Mouse (Mus musculus) intestine, postnatal 0 days (tissue): Measurements from ENCODE around the gene Col8a2. TPM values are rescaled to one million over a fixed set of nuclear protein-coding genes. Genes with fewer than 3 reads are reported as not detected.

ENCODE experiments used
- ATAC-seq: fragments of 200-750 bp; cut with Nextera tagmentation; 2 replicates; pipeline ENCODE4 v1.8.0; 2017; ENCODE audit warnings: mild to moderate bottlenecking, moderate TSS enrichment, moderate library complexity
- H3K27ac ChIP-seq: fragments of 300-500 bp; sonication (generic); 2 replicates; pipeline ENCODE4 v1.5.1; 2014; ENCODE audit warnings: mild to moderate bottlenecking, low read depth, low read length, moderate library complexity
- H3K27me3 ChIP-seq: fragments of 300-500 bp; sonication (generic); replicated peaks from 2 replicates; pipeline ENCODE4 v1.6.1; 2014; ENCODE audit warnings: low read length, mixed read lengths; ENCODE audit not compliant: control insufficient read depth, insufficient read depth
- H3K36me3 ChIP-seq: fragments of 300-500 bp; sonication (generic); 2 replicates; pipeline ENCODE4 v1.6.1; 2014; ENCODE audit warnings: mild to moderate bottlenecking, moderate library complexity; ENCODE audit not compliant: control insufficient read depth, insufficient read depth
- H3K4me1 ChIP-seq: fragments of 300-500 bp; sonication (generic); replicated peaks from 2 replicates; pipeline ENCODE4 v1.6.1; 2014; ENCODE audit warnings: antibody characterized with exemption, low read length, mixed read lengths; ENCODE audit not compliant: control insufficient read depth, insufficient read depth
- H3K4me2 ChIP-seq: fragments of 300-500 bp; sonication (generic); replicated peaks from 2 replicates; pipeline ENCODE4 v1.6.1; 2014; ENCODE audit warnings: low read depth, mild to moderate bottlenecking, moderate library complexity
- H3K4me3 ChIP-seq: fragments of 300-500 bp; sonication (generic); 2 replicates; pipeline ENCODE4 v1.5.1; 2014; ENCODE audit warnings: low read depth, low read length
- H3K9ac ChIP-seq: fragments of 300-500 bp; sonication (generic); 2 replicates; pipeline ENCODE4 v1.6.1; 2014; ENCODE audit warnings: mild to moderate bottlenecking, low read depth, low read length
- H3K9me3 ChIP-seq: fragments of 300-500 bp; sonication (generic); 2 replicates; pipeline ENCODE4 v1.6.1; 2016; ENCODE audit warnings: mixed run types; ENCODE audit not compliant: control insufficient read depth
- CTCF ChIP-seq: sonication (generic); IDR thresholded peaks from 2 replicates; pipeline ENCODE4 v1.5.1; 2016; ENCODE audit warnings: low read depth, mild to moderate bottlenecking, control low read depth, antibody characterized with exemption, moderate library complexity
- WGBS: fragments of 180-500 bp; shearing (Covaris S2); extraction: QIAGEN DNeasy Blood & Tissue Kit; methylation state at CpG from one replicate; pipeline ENCODE4 v1.1.7; 2014; 5-methylcytosine and 5-hydroxymethylcytosine counted together
- polyA plus RNA-seq: library from polyadenylated mRNA; unstranded; fragments of >200 nt; fragmentation: Nextera tagmentation; extraction: Ambion mirVana; gene quantifications from 2 replicates; pipeline ENCODE4 v1.2.1, GENCODE M21; 2015

Col8a2 gene
- polyA plus RNA-seq, 1 experiment from 2014 or later = 2.2 TPM

DNA sequence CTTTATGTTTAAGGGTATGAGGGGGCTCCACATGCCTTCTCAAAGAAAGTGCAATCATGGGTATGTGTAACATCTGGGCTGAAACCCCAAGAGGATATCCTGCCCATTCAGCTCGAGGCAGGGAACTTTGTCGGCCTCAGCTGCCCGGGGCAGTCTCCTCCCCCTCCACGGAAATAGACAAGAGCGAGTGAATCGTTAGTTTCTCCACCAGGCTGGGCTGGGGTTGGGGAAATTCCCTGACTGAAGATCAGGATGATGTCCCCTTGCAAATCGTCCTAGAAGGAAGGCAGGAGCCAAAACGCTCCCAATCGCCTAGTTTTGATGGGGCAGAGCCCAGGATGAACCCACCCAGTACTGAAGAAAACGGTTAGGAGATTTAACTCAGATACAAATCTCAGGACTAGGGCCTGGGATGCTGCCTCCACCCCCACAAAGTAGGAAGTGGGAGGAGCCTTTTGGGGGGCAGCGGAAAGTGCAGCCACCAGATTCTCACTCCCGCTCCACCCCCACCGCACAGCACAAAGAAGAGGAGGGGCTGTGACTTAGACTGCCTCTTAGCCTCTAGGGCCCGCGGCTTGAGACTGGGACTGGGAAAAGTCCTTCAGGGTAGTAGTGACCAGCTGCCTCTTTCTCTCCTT, 27.0 kb upstream of the Col8a2 start:
- Histone ChIP-seq H3K36me3 (no peaks in the 10 kb centered on the region), H3K4me3 (no peak overlapping the region; the same call in 1 of the 2 replicates), H3K9ac (no peak overlapping the region), H3K27me3 (0 out of 2 replicates have a peak, but pooled peaks cover 3% of the 10 kb centered on the region), H3K4me1 (peaks cover 6% of the 10 kb centered on the region), H3K4me2 (peak overlapping the region; percentile 48), H3K27ac (peak overlapping the region; percentile 58), H3K9me3 (no peaks in the 10 kb centered on the region)
- WGBS = 10% methylated on average over 15 of the region's 15 CpGs
- no peak for ATAC-seq
- TF ChIP-seq CTCF = no peak

DNA sequence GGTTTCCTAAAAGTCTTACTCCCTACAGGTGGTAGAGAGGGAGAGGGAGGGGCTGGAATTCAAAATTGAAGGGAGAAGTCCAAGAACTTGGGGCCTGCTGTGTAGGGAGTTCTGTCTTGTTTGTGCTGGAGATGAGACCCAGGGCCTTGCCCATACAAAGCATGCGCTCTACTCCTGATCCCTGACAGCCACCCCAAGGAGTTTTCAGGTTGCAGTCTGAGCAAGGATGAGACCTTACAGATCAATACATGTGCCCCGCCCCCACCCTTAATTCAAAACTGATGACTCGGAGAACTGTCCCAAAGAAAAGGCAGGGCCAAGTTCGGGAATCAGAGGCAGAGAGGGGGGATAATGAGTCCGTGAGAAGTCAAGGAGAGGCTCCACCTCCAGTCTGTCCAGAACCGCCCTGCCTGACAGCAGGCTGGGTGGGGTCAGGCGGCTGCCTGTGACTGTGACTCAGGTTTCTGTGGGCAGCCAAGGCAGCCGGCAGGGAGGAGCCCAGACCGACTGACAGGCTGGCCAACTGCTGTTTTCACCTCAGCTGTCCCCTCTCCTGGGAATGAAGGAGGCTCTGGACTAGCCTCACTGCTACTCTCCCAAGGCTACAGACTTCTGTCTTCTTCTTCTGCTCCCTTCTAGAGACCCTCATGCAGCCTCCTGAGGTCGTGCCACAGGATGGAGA, 25.9 kb upstream of the Col8a2 start:
- H3K36me3 ChIP-seq = no peaks in the 10 kb centered on the region
- H3K4me2 ChIP-seq = peak overlapping the region; percentile 48
- no peaks in the 10 kb centered on the region for H3K9me3 ChIP-seq
- ATAC-seq = peak; percentile 31
- H3K4me3 ChIP-seq = peak overlapping the region; percentile 4; the same call in 1 of the 2 replicates
- H3K9ac ChIP-seq = no peak overlapping the region
- peaks cover 6% of the 10 kb centered on the region for H3K4me1 ChIP-seq
- H3K27ac ChIP-seq = peak overlapping the region; percentile 58; the same call in 1 of the 2 replicates
- WGBS = 5% methylated on average over 10 of the region's 10 CpGs
- no peak for TF ChIP-seq CTCF
- 0 out of 2 replicates have a peak, but pooled peaks cover 3% of the 10 kb centered on the region for H3K27me3 ChIP-seq

GRCm38 (mm10) chr4:126261266-126261665, 25.3 kb upstream of the Col8a2 start:
- 68% methylated on average over 6 of the region's 6 CpGs for WGBS
- Histone ChIP-seq H3K4me2 (peak overlapping the region; percentile 48), H3K9me3 (no peaks in the 10 kb centered on the region), H3K27me3 (0 out of 2 replicates have a peak, but pooled peaks cover 3% of the 10 kb centered on the region), H3K4me1 (peaks cover 6% of the 10 kb centered on the region), H3K36me3 (no peaks in the 10 kb centered on the region), H3K27ac (peak overlapping the region; percentile 24; the same call in 1 of the 2 replicates), H3K9ac (no peak overlapping the region), H3K4me3 (no peak overlapping the region)
- no peak for TF ChIP-seq CTCF
- no peak for ATAC-seq

- H3K9me3 ChIP-seq = no peaks in the 10 kb centered on the region
Measured at GRCm38 (mm10) chr4:126261675-126262074, 24.9 kb upstream of the Col8a2 start.

DNA sequence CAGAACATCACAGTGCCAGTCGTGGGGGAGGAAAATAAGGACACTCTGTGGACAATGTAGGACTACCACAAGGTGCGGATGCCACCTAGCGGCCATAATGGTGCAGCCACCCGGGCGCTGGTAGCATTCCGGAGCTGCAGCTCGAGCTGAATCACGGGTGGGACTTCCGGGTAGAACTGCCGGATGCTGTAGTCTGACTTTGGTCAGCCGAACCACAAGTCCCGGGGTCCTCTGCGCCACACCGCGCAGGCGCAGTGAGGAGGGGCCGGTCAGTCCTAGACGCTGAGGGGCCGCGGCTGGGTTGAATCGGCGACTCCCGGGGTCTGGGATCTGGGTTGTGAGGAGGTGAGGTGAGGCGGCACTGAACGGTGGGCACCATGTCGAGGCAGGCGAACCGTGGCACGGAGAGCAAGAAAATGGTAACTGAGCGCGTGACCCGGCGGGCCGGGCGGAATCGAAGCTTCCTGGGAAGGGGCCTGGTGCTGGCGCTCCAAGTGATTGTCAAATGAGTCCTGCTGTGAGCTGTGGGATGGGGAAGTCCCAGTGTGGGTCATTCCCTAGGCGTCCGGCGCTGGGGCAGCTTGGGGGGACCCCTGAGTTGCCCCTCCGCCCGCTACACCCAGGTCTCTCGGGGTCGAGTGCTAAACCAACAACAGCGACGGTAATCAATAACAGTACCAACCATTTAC, 24.3 kb upstream of the Col8a2 start, which contains the start of gene Trappc3:
TSS of gene Trappc3 (plus strand) at position 207 of the 689 bp plus-strand sequence.
- Histone ChIP-seq H3K4me1 (peaks cover 6% of the 10 kb centered on the region), H3K9me3 (no peaks in the 10 kb centered on the region), H3K27ac (peak within 1 kb of the TSS; percentile 24; the same call in 1 of the 2 replicates), H3K36me3 (peaks cover 2% of the 10 kb centered on the region; the same call in 1 of the 2 replicates), H3K4me3 (peak within 1 kb of the TSS; percentile 58), H3K4me2 (peak within 1 kb of the TSS; percentile 86), H3K9ac (peak within 1 kb of the TSS; percentile 75), H3K27me3 (0 out of 2 replicates have a peak, but pooled peaks cover 3% of the 10 kb centered on the region)
- WGBS = 1% methylated on average over 46 of the region's 46 CpGs
- TF ChIP-seq CTCF = peak; percentile 100
- ATAC-seq = peak; percentile 96

More at GRCm38 (mm10) chr4:126261675-126262074, 24.9 kb upstream of the Col8a2 start:
- no peak for TF ChIP-seq CTCF
- ATAC-seq = no peak
- no peak overlapping the region for H3K9ac ChIP-seq
- H3K4me2 ChIP-seq = peak overlapping the region; percentile 48; the same call in 1 of the 2 replicates
- H3K27me3 ChIP-seq = 0 out of 2 replicates have a peak, but pooled peaks cover 3% of the 10 kb centered on the region
- H3K4me1 ChIP-seq = peaks cover 6% of the 10 kb centered on the region
- H3K27ac ChIP-seq = no peak overlapping the region
- no peaks in the 10 kb centered on the region for H3K36me3 ChIP-seq
- 0 out of 2 replicates have a peak overlapping the region, but pooled peaks have one; percentile 58 for H3K4me3 ChIP-seq
- 47% methylated on average over 7 of the region's 7 CpGs for WGBS

- no peak for ATAC-seq
- H3K4me2 ChIP-seq = no peak overlapping the region
- peaks cover 30% of the 10 kb centered on the region for H3K36me3 ChIP-seq
- no peaks in the 10 kb centered on the region for H3K9me3 ChIP-seq
- H3K27ac ChIP-seq = no peak overlapping the region
- H3K4me3 ChIP-seq = no peak overlapping the region
- WGBS = 76% methylated on average over 3 of the region's 3 CpGs
- no peaks in the 10 kb centered on the region for H3K27me3 ChIP-seq
- H3K4me1 ChIP-seq = no peaks in the 10 kb centered on the region
- H3K9ac ChIP-seq = no peak overlapping the region
- TF ChIP-seq CTCF = no peak
Measured at GRCm38 (mm10) chr4:126269292-126269691, 17.3 kb upstream of the Col8a2 start.
